In the genomic region with DNA sequence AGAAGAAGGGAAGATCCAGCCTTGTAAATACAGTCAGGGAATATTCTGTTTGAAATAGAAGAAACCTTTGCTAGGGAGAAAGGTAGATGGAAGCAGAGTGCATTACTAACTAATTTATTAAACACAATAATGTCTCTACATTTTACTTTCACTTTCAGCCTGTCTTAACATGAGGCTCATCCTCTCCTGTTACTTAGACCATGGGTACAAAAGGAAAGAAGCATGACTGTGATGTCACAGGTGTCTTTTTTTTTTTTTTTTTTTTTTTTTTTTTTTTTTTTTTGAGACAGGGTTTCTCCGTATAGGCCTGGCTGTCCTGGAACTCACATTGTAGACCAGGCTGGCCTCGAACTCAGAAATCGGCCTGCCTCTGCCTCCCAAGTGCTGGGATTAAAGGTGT, we compare ENCODE assay signal across 22 mouse cellular contexts.
"Had no signal": no experiment of that assay in that cellular context is flagged by ENCODE, and none has a peak within 500 bp of the region (broad histone marks: within the 10 kb centered on the region; RNA-seq: fewer than 3 reads in every experiment).

No protein-coding gene starts in this region.

- H3K9me3 ChIP-seq: heart, embryonic 10.5 days; heart, embryonic 12.5 days; hindbrain, embryonic 13.5 days; hindbrain, embryonic 15.5 days; intestine, embryonic 15.5 days; limb, embryonic 13.5 days; limb, embryonic 15.5 days; liver, embryonic 12.5 days had no signal

- H3K4me1 ChIP-seq: heart, embryonic 10.5 days; heart, embryonic 12.5 days; hindbrain, embryonic 13.5 days; hindbrain, embryonic 15.5 days; intestine, embryonic 15.5 days; limb, embryonic 13.5 days; limb, embryonic 15.5 days; liver, embryonic 12.5 days had no signal

- DNase-seq: gastrocnemius, adult 2 months; gastrocnemius, postnatal 10 days; gastrocnemius, postnatal 25 days; heart, adult 18-20 months; heart, postnatal 10 days; kidney, adult 18-20 months; kidney, adult 8-10 months; kidney, postnatal 14 days; kidney, postnatal 36 days; layer of hippocampus, adult 9-11 months; layer of hippocampus, postnatal 36 days; left cerebral cortex, postnatal 4 days had no signal

- H3K27ac ChIP-seq: gastrocnemius, adult 2 months; heart, embryonic 10.5 days; hindbrain, embryonic 13.5 days; hindbrain, embryonic 15.5 days; intestine, embryonic 15.5 days; kidney, postnatal 0 days; limb, embryonic 13.5 days; limb, embryonic 15.5 days; liver, embryonic 12.5 days; liver, embryonic 14.5 days had no signal

- H3K4me3 ChIP-seq: gastrocnemius, adult 2 months; heart, embryonic 10.5 days; heart, embryonic 12.5 days; hindbrain, embryonic 13.5 days; hindbrain, embryonic 15.5 days; intestine, embryonic 15.5 days; limb, embryonic 13.5 days; limb, embryonic 15.5 days; liver, embryonic 12.5 days had no signal

- H3K9ac ChIP-seq: heart, embryonic 12.5 days; hindbrain, embryonic 13.5 days; hindbrain, embryonic 15.5 days; intestine, embryonic 15.5 days; limb, embryonic 13.5 days; limb, embryonic 15.5 days; liver, embryonic 12.5 days; liver, embryonic 14.5 days had no signal

- H3K36me3 ChIP-seq: heart, embryonic 10.5 days; heart, embryonic 12.5 days; hindbrain, embryonic 13.5 days; hindbrain, embryonic 15.5 days; intestine, embryonic 15.5 days; limb, embryonic 13.5 days; limb, embryonic 15.5 days; liver, embryonic 12.5 days had no signal
